Mouse (Mus musculus) ES-E14 (cell line): ENCODE measurements around the gene Iqschfp.

ENCODE experiments used
- CHD2 ChIP-seq: IDR thresholded peaks from 2 replicates; pipeline ENCODE4 v1.6.1; 2014; ENCODE audit warnings: mild to moderate bottlenecking, low read depth, low read length, inconsistent platforms
- ZC3H11A ChIP-seq: IDR thresholded peaks from 2 replicates; pipeline ENCODE4 v1.6.1; 2012; ENCODE audit warnings: low read depth, mild to moderate bottlenecking, inconsistent platforms, low read length, borderline replicate concordance
- ZNF384 ChIP-seq: IDR thresholded peaks from 2 replicates; pipeline ENCODE4 v1.6.1; 2012; ENCODE audit warnings: low read depth, low read length, inconsistent platforms

DNA sequence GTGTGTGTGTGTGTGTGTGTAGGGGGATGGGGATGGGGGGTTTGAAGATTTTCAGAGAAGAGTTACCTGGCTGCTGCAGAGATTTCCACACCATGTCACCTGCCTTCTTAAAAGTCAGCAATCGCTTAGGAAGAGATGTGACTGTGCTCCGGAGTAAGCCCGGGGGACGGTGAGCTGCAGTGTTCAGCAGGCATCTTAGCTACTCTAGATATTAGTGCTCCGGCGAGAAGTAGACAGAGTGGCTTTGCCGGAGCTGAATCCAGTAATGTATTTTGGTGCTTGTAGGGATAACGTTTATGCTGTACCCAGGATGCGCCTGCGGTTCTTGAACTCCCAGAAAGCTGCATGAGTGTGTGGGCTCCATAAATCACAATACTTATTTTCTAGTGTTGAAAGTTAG, 736 bp downstream of the Iqschfp start:
- TF ChIP-seq ZNF384 (no peak), CHD2 (no peak), ZC3H11A (no peak)
